Mouse (Mus musculus) neural tube, embryonic 14.5 days (tissue): ENCODE data around the gene Fzd2. TPM values are rescaled to one million over a fixed set of nuclear protein-coding genes. Genes with fewer than 3 reads are reported as not detected.

ENCODE experiments used
- ATAC-seq: fragments of 200-750 bp; cut with Nextera tagmentation; 2 replicates; pipeline ENCODE4 v1.8.0; 2017; ENCODE audit warnings: low read depth, mild to moderate bottlenecking, moderate TSS enrichment, moderate library complexity
- H3K27ac ChIP-seq: fragments of 300-500 bp; sonication (generic); 2 replicates; pipeline ENCODE4 v1.5.1; 2014; ENCODE audit warnings: low read depth, mild to moderate bottlenecking, control low read depth, low read length, moderate library complexity, mixed read lengths
- H3K27me3 ChIP-seq: fragments of 300-500 bp; sonication (generic); 2 replicates; pipeline ENCODE4 v1.6.1; 2014; ENCODE audit warnings: low read length; ENCODE audit not compliant: control insufficient read depth, insufficient read depth
- H3K36me3 ChIP-seq: fragments of 300-500 bp; sonication (generic); 2 replicates; pipeline ENCODE4 v1.6.1; 2014; ENCODE audit warnings: low read length, mixed read lengths; ENCODE audit not compliant: control insufficient read depth, insufficient read depth
- H3K4me1 ChIP-seq: fragments of 300-500 bp; sonication (generic); 2 replicates; pipeline ENCODE4 v1.6.1; 2014; ENCODE audit warnings: low read length; ENCODE audit not compliant: control insufficient read depth, insufficient read depth
- H3K4me2 ChIP-seq: fragments of 300-500 bp; sonication (generic); 2 replicates; pipeline ENCODE4 v1.6.1; 2014; ENCODE audit warnings: mild to moderate bottlenecking, low read depth, low read length, control low read depth
- H3K4me3 ChIP-seq: fragments of 300-500 bp; sonication (generic); 2 replicates; pipeline ENCODE4 v1.5.1; 2014; ENCODE audit warnings: low read depth, low read length, control low read depth, mixed read lengths
- H3K9ac ChIP-seq: fragments of 300-500 bp; sonication (generic); replicated peaks from 2 replicates; pipeline ENCODE4 v1.6.1; 2014; ENCODE audit warnings: low read depth, mild to moderate bottlenecking, control low read depth, low read length, mixed read lengths
- H3K9me3 ChIP-seq: fragments of 300-500 bp; sonication (generic); 2 replicates; pipeline ENCODE4 v1.6.1; 2016; ENCODE audit warnings: low read length; ENCODE audit not compliant: control insufficient read depth
- WGBS: fragments of 180-500 bp; shearing (Covaris S2); extraction: QIAGEN DNeasy Blood & Tissue Kit; methylation state at CpG from one replicate; pipeline ENCODE4 v1.1.7; 2014; 5-methylcytosine and 5-hydroxymethylcytosine counted together
- polyA plus RNA-seq: library from polyadenylated mRNA; unstranded; fragments of >200 nt; fragmentation: Nextera tagmentation; extraction: Ambion mirVana; gene quantifications from 2 replicates; pipeline ENCODE4 v1.2.1, GENCODE M21; 2014

Gene Fzd2
- polyA plus RNA-seq, 1 experiment from 2014 or later, result 6.5 TPM

DNA sequence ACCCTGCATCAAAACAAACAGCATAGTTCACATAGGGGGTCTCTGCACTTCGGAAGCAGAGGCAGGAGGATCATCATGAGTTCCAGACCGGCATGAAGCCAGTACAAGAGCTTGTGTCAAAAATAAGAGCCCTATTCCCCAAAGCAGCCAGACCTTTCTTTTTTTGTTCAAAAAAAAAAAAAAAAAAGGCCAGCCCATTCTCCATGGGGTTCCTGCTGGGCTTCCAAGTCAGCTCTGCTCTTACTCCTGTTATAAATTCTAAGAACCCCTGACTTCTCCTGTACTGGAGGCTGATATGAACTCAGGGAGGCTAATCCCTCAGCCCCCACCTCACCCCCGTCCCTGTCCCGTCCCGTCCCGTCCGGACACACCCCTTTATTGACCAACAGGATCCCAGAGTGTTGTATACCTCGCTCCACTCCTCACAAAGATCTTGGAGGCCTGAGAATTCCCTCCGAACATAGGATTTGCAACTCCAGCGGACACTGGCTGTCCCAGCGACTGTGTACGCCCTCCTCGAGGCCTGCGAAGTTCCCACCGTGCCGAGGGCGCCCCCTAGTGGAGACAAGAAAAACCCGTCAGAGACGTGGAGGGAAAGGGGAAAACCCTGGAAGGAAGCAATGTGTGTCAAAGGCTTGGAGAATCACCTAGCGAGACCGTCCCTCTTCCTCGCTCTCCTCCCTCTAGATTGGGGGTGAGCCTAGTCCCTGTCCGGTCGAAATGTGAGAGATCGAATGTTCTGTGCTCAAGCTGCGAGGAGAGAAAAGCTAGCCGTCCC, 25.7 kb upstream of the Fzd2 start:
- Histone ChIP-seq H3K27me3 (no peaks in the 10 kb centered on the region), H3K9ac (no peak overlapping the region), H3K36me3 (no peaks in the 10 kb centered on the region), H3K4me1 (peaks cover 11% of the 10 kb centered on the region; the same call in 1 of the 2 replicates), H3K27ac (peak overlapping the region; percentile 55; the same call in 1 of the 2 replicates), H3K4me3 (peak overlapping the region; percentile 12; the same call in 1 of the 2 replicates), H3K9me3 (no peaks in the 10 kb centered on the region), H3K4me2 (peak overlapping the region; percentile 32; the same call in 1 of the 2 replicates)
- WGBS, result 6% methylated on average over 27 of the region's 27 CpGs
- 0 out of 2 replicates have a peak, but pooled peaks have one; percentile 15 for ATAC-seq

GRCm38 (mm10) chr11:102579165-102580033, 24.8 kb upstream of the Fzd2 start, which contains the start of gene Gm11627:
Gm11627 (minus strand) TSS chr11:102579461.
- peak within 1 kb of the TSS; percentile 12; the same call in 1 of the 2 replicates for H3K4me3 ChIP-seq
- 5% methylated on average over 23 of the region's 23 CpGs for WGBS
- H3K36me3 ChIP-seq, result no peaks in the 10 kb centered on the region
- H3K9me3 ChIP-seq, result no peaks in the 10 kb centered on the region
- no peaks in the 10 kb centered on the region for H3K27me3 ChIP-seq
- peak within 1 kb of the TSS; percentile 32 for H3K4me2 ChIP-seq
- ATAC-seq, result peak; percentile 78
- H3K9ac ChIP-seq, result no peak within 1 kb of the TSS
- peaks cover 11% of the 10 kb centered on the region; the same call in 1 of the 2 replicates for H3K4me1 ChIP-seq
- H3K27ac ChIP-seq, result peak within 1 kb of the TSS; percentile 55; the same call in 1 of the 2 replicates

DNA sequence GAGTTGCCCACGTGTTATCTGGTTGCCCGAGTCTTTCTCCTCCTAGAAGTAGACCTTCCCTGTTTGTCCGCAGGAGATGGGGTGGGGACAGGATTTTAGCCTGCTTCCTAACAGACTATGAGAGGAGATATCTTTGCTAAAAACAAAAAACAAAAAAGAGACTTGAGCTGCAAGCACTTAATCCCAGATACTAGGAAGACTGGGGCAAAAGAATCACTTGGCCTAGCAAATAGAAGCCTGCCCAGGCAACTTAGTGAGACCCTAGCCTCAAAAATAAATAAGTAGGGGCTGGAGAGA, 24.2 kb upstream of the Fzd2 start:
- WGBS, result 26% methylated on average over 3 of the region's 3 CpGs
- no peak overlapping the region for H3K9ac ChIP-seq
- no peaks in the 10 kb centered on the region for H3K9me3 ChIP-seq
- H3K36me3 ChIP-seq, result no peaks in the 10 kb centered on the region
- H3K27me3 ChIP-seq, result no peaks in the 10 kb centered on the region
- no peak overlapping the region for H3K4me3 ChIP-seq
- no peak for ATAC-seq
- H3K4me2 ChIP-seq, result no peak overlapping the region
- H3K4me1 ChIP-seq, result peaks cover 11% of the 10 kb centered on the region; the same call in 1 of the 2 replicates
- H3K27ac ChIP-seq, result peak overlapping the region; percentile 55; the same call in 1 of the 2 replicates

- Histone ChIP-seq H3K9ac (no peak overlapping the region), H3K4me2 (no peak overlapping the region), H3K4me3 (no peak overlapping the region), H3K4me1 (peaks cover 11% of the 10 kb centered on the region; the same call in 1 of the 2 replicates), H3K9me3 (no peaks in the 10 kb centered on the region), H3K27ac (peak overlapping the region; percentile 6; the same call in 1 of the 2 replicates), H3K27me3 (no peaks in the 10 kb centered on the region), H3K36me3 (no peaks in the 10 kb centered on the region)
- ATAC-seq, result no peak
- 15% methylated on average over 11 of the region's 11 CpGs for WGBS
Measured at GRCm38 (mm10) chr11:102581281-102582015, 22.7 kb upstream of the Fzd2 start.

DNA sequence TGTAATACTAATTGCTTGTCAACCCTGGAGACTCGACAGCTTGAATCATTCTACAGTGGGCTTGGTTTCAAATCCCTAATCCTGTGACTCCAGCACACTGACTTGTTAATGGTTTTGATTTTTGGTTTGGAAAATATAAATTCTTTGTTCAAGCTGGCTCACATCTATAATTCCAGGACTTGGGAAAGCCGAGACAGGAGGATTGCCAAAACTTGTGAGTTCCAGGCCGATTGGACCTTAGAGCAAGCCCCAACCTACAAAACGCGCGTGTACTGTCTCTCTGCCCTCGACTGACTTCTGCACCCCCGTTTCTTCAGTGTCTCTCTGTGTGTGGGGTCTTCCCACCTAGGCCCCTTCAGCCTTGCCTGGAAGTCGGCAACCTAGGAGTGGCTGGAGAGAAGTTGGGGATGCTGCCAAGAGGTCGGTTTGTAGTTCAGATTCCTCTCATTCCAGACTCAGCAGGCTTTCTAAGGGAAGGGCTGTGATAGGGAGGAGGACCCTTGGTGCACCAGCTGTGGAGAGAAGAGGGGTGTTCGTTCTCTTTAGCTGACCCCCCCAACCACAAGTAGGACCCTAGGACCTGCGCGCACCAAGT, 22.1 kb upstream of the Fzd2 start:
- 20% methylated on average over 13 of the region's 13 CpGs for WGBS
- no peak overlapping the region for H3K4me3 ChIP-seq
- no peaks in the 10 kb centered on the region for H3K27me3 ChIP-seq
- ATAC-seq, result no peak
- no peak overlapping the region for H3K4me2 ChIP-seq
- no peaks in the 10 kb centered on the region for H3K9me3 ChIP-seq
- H3K4me1 ChIP-seq, result peaks cover 11% of the 10 kb centered on the region; the same call in 1 of the 2 replicates
- no peaks in the 10 kb centered on the region for H3K36me3 ChIP-seq
- H3K9ac ChIP-seq, result no peak overlapping the region
- H3K27ac ChIP-seq, result no peak overlapping the region

- Histone ChIP-seq H3K9ac (no peak overlapping the region), H3K4me3 (no peak overlapping the region), H3K36me3 (no peaks in the 10 kb centered on the region), H3K27ac (no peak overlapping the region), H3K4me2 (no peak overlapping the region), H3K9me3 (no peaks in the 10 kb centered on the region), H3K27me3 (no peaks in the 10 kb centered on the region), H3K4me1 (peaks cover 11% of the 10 kb centered on the region; the same call in 1 of the 2 replicates)
- ATAC-seq, result no peak
- 23% methylated on average over 5 of the region's 5 CpGs for WGBS
Measured at GRCm38 (mm10) chr11:102582736-102583135, 21.5 kb upstream of the Fzd2 start.

DNA sequence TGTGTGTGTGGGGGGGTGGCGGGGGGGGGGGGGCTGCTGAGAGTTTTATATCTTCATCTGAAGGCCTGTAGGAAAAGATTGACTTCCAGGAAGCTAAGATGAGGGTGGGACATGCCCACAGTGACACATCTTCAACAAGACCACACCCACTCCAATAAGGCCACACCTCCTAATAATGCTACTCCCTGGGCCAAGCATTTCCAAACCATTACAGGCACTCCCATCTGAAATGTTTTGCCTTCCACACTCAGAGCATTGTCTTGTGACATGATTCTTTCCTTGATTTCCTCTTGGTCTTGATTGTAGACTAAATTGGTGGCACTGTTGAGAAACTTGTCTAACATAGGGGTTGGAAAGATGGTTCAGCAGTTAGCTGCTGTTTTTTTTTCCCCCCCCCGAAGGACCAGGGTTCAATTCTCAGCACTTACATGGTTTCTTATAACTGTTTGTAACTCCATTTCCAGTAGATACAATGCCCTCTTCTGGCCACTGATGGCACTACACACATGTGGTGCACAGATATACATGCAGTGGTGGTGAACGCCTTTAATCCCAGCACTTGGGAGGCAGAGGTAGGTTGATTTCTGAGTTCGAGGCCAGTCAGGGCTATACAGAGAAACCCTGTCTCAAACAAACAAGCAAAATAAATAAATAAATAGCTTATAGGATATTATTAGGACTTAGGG, 17.6 kb upstream of the Fzd2 start:
- 94% methylated on average over 4 of the region's 4 CpGs for WGBS
- no peak for ATAC-seq

GRCm38 (mm10) chr11:102587554-102587953, 16.6 kb upstream of the Fzd2 start:
- ATAC-seq, result no peak
- Histone ChIP-seq H3K4me3 (no peak overlapping the region), H3K27ac (no peak overlapping the region), H3K36me3 (no peaks in the 10 kb centered on the region), H3K27me3 (no peaks in the 10 kb centered on the region), H3K4me1 (0 out of 2 replicates have a peak, but pooled peaks cover under 1% of the 10 kb centered on the region), H3K4me2 (no peak overlapping the region), H3K9ac (no peak overlapping the region), H3K9me3 (no peaks in the 10 kb centered on the region)
- 84% methylated on average over 3 of the region's 3 CpGs for WGBS

More for the DNA sequence above, 17.6 kb upstream of the Fzd2 start:
- H3K27me3 ChIP-seq, result no peaks in the 10 kb centered on the region
- no peaks in the 10 kb centered on the region for H3K36me3 ChIP-seq
- H3K4me2 ChIP-seq, result no peak overlapping the region
- 0 out of 2 replicates have a peak, but pooled peaks cover 5% of the 10 kb centered on the region for H3K4me1 ChIP-seq
- no peak overlapping the region for H3K27ac ChIP-seq
- no peaks in the 10 kb centered on the region for H3K9me3 ChIP-seq
- H3K4me3 ChIP-seq, result no peak overlapping the region
- no peak overlapping the region for H3K9ac ChIP-seq
